In genomic region chr9:103363730-103364417, GRCm38 (mm10) we compare ENCODE assay signal across 8 mouse cellular contexts. TPM values are rescaled to one million over a fixed set of nuclear protein-coding genes. Genes with fewer than 3 reads are reported as not detected.
DNase-seq lines count a peak whose midpoint lies in the region; ATAC-seq lines count a peak whose summit lies in the region.

No protein-coding gene starts in this region.

- peak overlapping the region; percentile 97; the same call in 1 of the 2 replicates for H3K27ac ChIP-seq in forebrain, embryonic 15.5 days (replicated peaks)

- H3K27me3 ChIP-seq in forebrain, embryonic 15.5 days = no peaks in the 10 kb centered on the region

- H3K4me2 ChIP-seq in forebrain, embryonic 15.5 days (replicated peaks) = peak overlapping the region; percentile 83

- no peak for ATAC-seq in forebrain, embryonic 15.5 days (replicated peaks)

- peaks cover 25% of the 10 kb centered on the region for H3K4me1 ChIP-seq in forebrain, embryonic 15.5 days

- H3K4me3 ChIP-seq in forebrain, embryonic 15.5 days = peak overlapping the region; percentile 97

- WGBS in forebrain, embryonic 15.5 days = 2% methylated on average over 21 of the region's 21 CpGs

- H3K36me3 ChIP-seq in forebrain, embryonic 15.5 days = peaks cover 12% of the 10 kb centered on the region

- DNase-seq in layer of hippocampus, adult 11-12 months (ENCODE audit: low spot score) = peak; percentile 22
- DNase-seq in layer of hippocampus, adult 8-10 months (ENCODE audit: low spot score in 2 of 2) = no peak
- peak; percentile 32 for DNase-seq in adrenal gland, postnatal 36 days
- DNase-seq in kidney, adult 9 months = peak; percentile 40
- peak; percentile 17 for DNase-seq in lung, postnatal 25 days (ENCODE audit: low spot score)
- DNase-seq in testis, postnatal 10 days (ENCODE audit: low spot score) = peak; percentile 42
- DNase-seq in ovary, postnatal 10 days (ENCODE audit: low spot score) = no peak

- H3K9me3 ChIP-seq in forebrain, embryonic 15.5 days = no peaks in the 10 kb centered on the region

- H3K9ac ChIP-seq in forebrain, embryonic 15.5 days (replicated peaks) = peak overlapping the region; percentile 93

RNA-seq across cellular contexts. Expression of gene Cdv3, which starts 1.8 kb away (rescaled TPM):
- total RNA-seq in layer of hippocampus, adult 8-10 months (2022) = 10 to 100 TPM; 62.8 to 73.0 (median 68.8) TPM
- 100 to 1,000 TPM; 163 to 232 TPM for total RNA-seq in adrenal gland, postnatal 36 days (2021)
- polyA plus RNA-seq in forebrain, embryonic 15.5 days (2015; fragmentation: Nextera tagmentation; extraction: Ambion mirVana) = 74.1 and 92.1 TPM in 2 replicates

RNA-seq across cellular contexts. Expression of gene Topbp1, which starts 58.9 kb away (rescaled TPM):
- 10 to 100 TPM; 19.1 to 28.8 (median 21.4) TPM for total RNA-seq in layer of hippocampus, adult 8-10 months (2022)
- total RNA-seq in adrenal gland, postnatal 36 days (2021) = 10 to 100 TPM; 27.7 to 28.0 TPM
- polyA plus RNA-seq in forebrain, embryonic 15.5 days (2015; fragmentation: Nextera tagmentation; extraction: Ambion mirVana) = 38.4 and 38.5 TPM in 2 replicates

RNA-seq across cellular contexts. Expression of gene 1300017J02Rik, which starts 59.0 kb away (rescaled TPM):
- total RNA-seq in layer of hippocampus, adult 8-10 months (2022) = 1 to 10 TPM in 2 of 4 experiments, not detected in 2; 1.7 to 2.6 TPM
- under 1 TPM; 0.40 to 0.46 TPM for total RNA-seq in adrenal gland, postnatal 36 days (2021)
- 1.4 and 1.6 TPM in 2 replicates for polyA plus RNA-seq in forebrain, embryonic 15.5 days (2015; fragmentation: Nextera tagmentation; extraction: Ambion mirVana)

Comparison
In these comparisons a context has a peak if more than half of its experiments do, and no peak if none do; other contexts are left out.
1. DNase-seq: peak in layer of hippocampus, adult 11-12 months (single experiment), adrenal gland, postnatal 36 days (2 of 2), kidney, adult 9 months (single experiment), lung, postnatal 25 days (single experiment) and testis, postnatal 10 days (single experiment); none in layer of hippocampus, adult 8-10 months (0 of 2) and ovary, postnatal 10 days (single experiment).